In the genomic region with DNA sequence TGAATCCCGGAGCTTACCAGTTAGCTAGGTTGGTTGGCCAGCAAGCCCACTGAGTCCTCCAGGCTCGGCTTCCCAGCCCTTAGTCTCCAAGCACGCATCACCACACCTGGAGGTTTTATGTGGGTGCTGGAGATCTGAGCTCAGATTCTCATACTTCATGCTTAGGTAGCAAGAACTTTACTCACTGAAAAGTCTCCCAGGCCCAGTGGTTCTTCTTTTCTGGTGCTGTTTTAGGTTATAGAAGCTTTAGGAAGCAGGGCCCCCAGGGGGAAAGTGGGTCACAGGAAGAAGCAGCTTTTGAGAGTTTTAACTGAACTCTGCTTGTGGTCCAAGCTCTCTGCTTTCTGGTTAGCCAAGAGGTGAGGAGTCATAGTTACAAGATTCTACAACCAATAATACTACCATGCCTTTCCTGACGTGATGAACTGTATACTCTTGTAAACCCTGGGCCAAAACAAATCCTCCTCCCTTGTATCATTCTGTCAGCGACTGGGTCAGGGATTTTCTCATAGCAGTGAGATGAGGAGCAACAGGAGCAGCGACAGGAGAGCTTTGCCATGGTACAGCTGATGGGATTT, we compare ENCODE assay signal across 13 mouse cellular contexts.
DNase-seq lines count a peak whose midpoint lies in the region; ATAC-seq and TF ChIP-seq lines count a peak whose summit lies in the region.
"Had no signal": no experiment of that assay in that cellular context is flagged by ENCODE, and none has a peak within 500 bp of the region (broad histone marks: within the 10 kb centered on the region; RNA-seq: fewer than 3 reads in every experiment).

No protein-coding gene starts in this region.

- no peak for TF ChIP-seq CTCF in hindbrain, postnatal 0 days (IDR thresholded peaks at IDR 0.05; ENCODE audit: low read depth)

- WGBS in lung, embryonic 16.5 days: 67% methylated on average over 6 of the region's 6 CpGs
- WGBS in hindbrain, postnatal 0 days: 79% methylated on average over 6 of the region's 6 CpGs

- H3K27me3 ChIP-seq in lung, embryonic 16.5 days (ENCODE audit: control insufficient read depth, insufficient read depth, low read depth, low read length): no peaks in the 10 kb centered on the region
- H3K27me3 ChIP-seq in hindbrain, postnatal 0 days (ENCODE audit: insufficient read depth, low read length): no peaks in the 10 kb centered on the region
- H3K27me3 ChIP-seq: limb, embryonic 13.5 days; midbrain, embryonic 12.5 days; neural tube, embryonic 12.5 days had no signal

- DNase-seq in lung, adult 18-20 months: no peak
- peak; percentile 65 for DNase-seq in thymus, postnatal 4 days
- no peak for DNase-seq in hindbrain, postnatal 0 days (ENCODE audit: low spot score)
- DNase-seq in ovary, postnatal 36 days (ENCODE audit: low spot score): no peak
- DNase-seq: embryo, embryonic 11 days; kidney, postnatal 14 days; layer of hippocampus, postnatal 36 days had no signal

- peaks cover 15% of the 10 kb centered on the region for H3K4me1 ChIP-seq in lung, embryonic 16.5 days (replicated peaks; ENCODE audit: control insufficient read depth, insufficient read depth, low read length)
- no peaks in the 10 kb centered on the region for H3K4me1 ChIP-seq in hindbrain, postnatal 0 days (ENCODE audit: insufficient read depth, low read length)
- H3K4me1 ChIP-seq: midbrain, embryonic 12.5 days; neural tube, embryonic 12.5 days had no signal

- no peak overlapping the region for H3K9ac ChIP-seq in lung, embryonic 16.5 days (ENCODE audit: low read length)
- H3K9ac ChIP-seq in hindbrain, postnatal 0 days (replicated peaks; ENCODE audit: low read length): no peak overlapping the region
- H3K9ac ChIP-seq: limb, embryonic 13.5 days; midbrain, embryonic 12.5 days; neural tube, embryonic 12.5 days had no signal

- H3K4me2 ChIP-seq in lung, embryonic 16.5 days (ENCODE audit: low read depth, low read length): no peak overlapping the region
- no peak overlapping the region for H3K4me2 ChIP-seq in hindbrain, postnatal 0 days (ENCODE audit: low read depth, low read length)
- H3K4me2 ChIP-seq: limb, embryonic 13.5 days; midbrain, embryonic 12.5 days; neural tube, embryonic 12.5 days had no signal

- ATAC-seq in lung, embryonic 16.5 days (ENCODE audit: low read depth): no peak
- ATAC-seq in common myeloid progenitor, adult 5-6 weeks (replicated peaks; ENCODE audit: low read depth, poor library complexity, severe bottlenecking): peak; percentile 50
- peak; percentile 34 for ATAC-seq in megakaryocyte, adult 5-6 weeks (ENCODE audit: poor library complexity, severe bottlenecking)
- no peak for ATAC-seq in hindbrain, postnatal 0 days

- peak overlapping the region; percentile 65 for H3K27ac ChIP-seq in lung, embryonic 16.5 days (ENCODE audit: low read length)
- H3K27ac ChIP-seq in hindbrain, postnatal 0 days: no peak overlapping the region
- H3K27ac ChIP-seq: limb, embryonic 13.5 days; midbrain, embryonic 12.5 days; neural tube, embryonic 12.5 days had no signal

- no peaks in the 10 kb centered on the region for H3K36me3 ChIP-seq in lung, embryonic 16.5 days (ENCODE audit: control insufficient read depth, insufficient read depth, low read length)
- no peaks in the 10 kb centered on the region for H3K36me3 ChIP-seq in hindbrain, postnatal 0 days (ENCODE audit: insufficient read depth, low read length)
- H3K36me3 ChIP-seq: limb, embryonic 13.5 days; midbrain, embryonic 12.5 days; neural tube, embryonic 12.5 days had no signal

- no peak overlapping the region for H3K4me3 ChIP-seq in lung, embryonic 16.5 days (ENCODE audit: low read length)
- H3K4me3 ChIP-seq in hindbrain, postnatal 0 days (ENCODE audit: low read length): no peak overlapping the region
- H3K4me3 ChIP-seq: limb, embryonic 13.5 days; midbrain, embryonic 12.5 days; neural tube, embryonic 12.5 days had no signal

- no peaks in the 10 kb centered on the region for H3K9me3 ChIP-seq in lung, embryonic 16.5 days (ENCODE audit: control insufficient read depth, low read length)
- no peaks in the 10 kb centered on the region for H3K9me3 ChIP-seq in hindbrain, postnatal 0 days (ENCODE audit: low read length)
- H3K9me3 ChIP-seq: limb, embryonic 13.5 days; midbrain, embryonic 12.5 days; neural tube, embryonic 12.5 days had no signal

Comparison
In these comparisons a context has a peak if more than half of its experiments do, and no peak if none do; other contexts are left out.
1. ATAC-seq: peak in common myeloid progenitor, adult 5-6 weeks (single experiment) and megakaryocyte, adult 5-6 weeks (single experiment); none in lung, embryonic 16.5 days (single experiment) and hindbrain, postnatal 0 days (single experiment).